Mouse (Mus musculus) thymus, postnatal 4 days (tissue): Measurements from ENCODE around the gene Neurog2.

Experiments
- DNase-seq: peaks from one replicate; pipeline ENCODE4 v3.0.0; 2021

Neurog2 gene

GRCm38 (mm10) chr3:127646156-127646825 lies 13.4 kb downstream of the Neurog2 start:
- DNase-seq = no peak

GRCm38 (mm10) chr3:127651742-127652653 lies 19.1 kb downstream of the Neurog2 start:
- no peak for DNase-seq

- no peak for DNase-seq
These were observed 27.8 kb downstream of the Neurog2 start for GRCm38 (mm10) chr3:127660712-127661111.

- no peak for DNase-seq
These were observed 29.0 kb downstream of the Neurog2 start for GRCm38 (mm10) chr3:127661646-127662531.

- no peak for DNase-seq
These were observed 46.8 kb downstream of the Neurog2 start for GRCm38 (mm10) chr3:127679703-127680102.
